Mouse (Mus musculus) megakaryocyte, embryonic 14.5 days (primary cell): ENCODE data around the gene Ccnh.

Experiments
- FLI1 ChIP-seq: IDR thresholded peaks from 2 replicates; pipeline ENCODE4 v1.6.1; 2012; ENCODE audit warnings: low read length, inconsistent platforms, mixed read lengths
- GATA1 ChIP-seq: IDR thresholded peaks from 3 replicates; pipeline ENCODE4 v1.6.1; 2012; ENCODE audit warnings: mixed read lengths, low read length, inconsistent platforms, borderline replicate concordance

- TF ChIP-seq GATA1 (no peak), FLI1 (no peak)
Observed at GRCm38 (mm10) chr13:85210353-85210752, 21.1 kb downstream of the Ccnh start.
